Mouse (Mus musculus): ENCODE results near the gene Raver2.

GRCm38 (mm10) chr4:101157476-101157875 lies 88.7 kb downstream of the Raver2 start:
- TF ChIP-seq GATA1 (IDR thresholded peaks at IDR 0.05; ENCODE audit: low read length): no peak
- no peak for TF ChIP-seq TAL1 (IDR thresholded peaks at IDR 0.05; ENCODE audit: low read length)

Measured in erythroblast, embryonic 14.5 days (primary cell).